Comparison of ENCODE assay signal across 26 mouse cellular contexts in genomic region chr4:123416829-123417228, GRCm38 (mm10).
"Had no signal": no experiment of that assay in that cellular context is flagged by ENCODE, and none has a peak within 500 bp of the region (broad histone marks: within the 10 kb centered on the region; RNA-seq: fewer than 3 reads in every experiment).

No protein-coding gene starts in this region.

- H3K9me3 ChIP-seq: heart, embryonic 12.5 days; hindbrain, embryonic 10.5 days; hindbrain, embryonic 12.5 days; intestine, embryonic 15.5 days; limb, embryonic 10.5 days; limb, embryonic 12.5 days; liver, embryonic 13.5 days; liver, embryonic 15.5 days had no signal

- DNase-seq: gastrocnemius, adult 2 months; gastrocnemius, postnatal 10 days; gastrocnemius, postnatal 25 days; heart, adult 2 months; heart, postnatal 4 days; kidney, adult 18-20 months; kidney, adult 8-10 months; kidney, postnatal 10 days; kidney, postnatal 25 days; kidney, postnatal 4 days; liver; liver, embryonic 13.5 days had no signal

- H3K36me3 ChIP-seq: heart, embryonic 12.5 days; hindbrain, embryonic 10.5 days; hindbrain, embryonic 12.5 days; intestine, embryonic 15.5 days; limb, embryonic 10.5 days; limb, embryonic 12.5 days; liver, embryonic 13.5 days had no signal

- H3K4me3 ChIP-seq: gastrocnemius, adult 2 months; heart, adult 2 months; heart, embryonic 12.5 days; hindbrain, embryonic 10.5 days; hindbrain, embryonic 12.5 days; intestine, embryonic 15.5 days; layer of hippocampus, adult 2 months; left cerebral cortex, adult 2 months; limb, embryonic 10.5 days; limb, embryonic 12.5 days; liver, embryonic 13.5 days; liver, embryonic 15.5 days had no signal

- H3K27me3 ChIP-seq: heart, embryonic 12.5 days; hindbrain, embryonic 12.5 days; intestine, embryonic 15.5 days; limb, embryonic 12.5 days; liver, embryonic 13.5 days had no signal

- ATAC-seq: hindbrain, embryonic 16.5 days; inflammation-experienced regulatory T-cells, adult 6 months; intestine, embryonic 15.5 days; intestine, postnatal 0 days had no signal

- H3K9ac ChIP-seq: heart, embryonic 12.5 days; hindbrain, embryonic 12.5 days; hindbrain, embryonic 14.5 days; intestine, embryonic 15.5 days; limb, embryonic 12.5 days; liver, embryonic 13.5 days; liver, embryonic 15.5 days had no signal

- H3K4me2 ChIP-seq: heart, embryonic 12.5 days; hindbrain, embryonic 12.5 days; hindbrain, embryonic 14.5 days; intestine, embryonic 15.5 days; limb, embryonic 12.5 days; liver, embryonic 11.5 days; liver, embryonic 13.5 days; liver, embryonic 15.5 days had no signal

- H3K27ac ChIP-seq: gastrocnemius, adult 2 months; hindbrain, embryonic 10.5 days; hindbrain, embryonic 12.5 days; hindbrain, embryonic 14.5 days; intestine, embryonic 15.5 days; left cerebral cortex, adult 2 months; limb, embryonic 10.5 days; limb, embryonic 12.5 days; liver, embryonic 13.5 days; liver, embryonic 15.5 days had no signal
